ENCODE assay signal across 8 mouse cellular contexts in the genomic region with DNA sequence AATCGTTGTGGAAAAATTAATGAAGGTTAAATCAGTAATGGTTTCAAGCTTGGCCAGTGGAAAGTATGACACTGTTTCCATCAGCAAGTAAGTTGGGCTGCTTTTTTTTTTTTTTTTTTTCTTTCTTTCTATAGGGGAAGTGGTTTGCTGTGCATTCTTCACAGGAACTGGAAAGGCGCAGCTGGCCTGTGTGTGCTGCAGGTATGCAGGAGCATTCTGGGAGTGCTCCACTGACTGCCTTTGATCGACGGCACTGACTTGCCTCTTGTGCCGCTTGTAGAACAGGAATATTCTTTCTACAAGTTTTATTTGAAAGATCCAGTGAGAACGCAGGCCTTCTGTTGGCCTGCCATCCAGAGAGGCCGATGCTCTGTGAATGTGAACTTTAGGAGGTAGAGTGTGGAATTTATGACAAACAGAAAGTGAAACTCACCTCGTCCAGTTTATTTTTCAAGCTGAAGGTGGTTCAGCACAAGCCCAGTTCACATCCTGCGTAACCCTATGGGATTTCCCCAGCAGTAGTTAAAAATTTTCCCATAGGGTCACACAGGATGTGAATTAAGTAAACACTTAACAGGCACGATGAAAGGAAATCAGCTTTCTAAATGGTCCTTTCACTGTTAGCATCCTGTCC.
DNase-seq lines count a peak whose midpoint lies in the region; ATAC-seq and TF ChIP-seq lines count a peak whose summit lies in the region.

No protein-coding gene starts in this region.

- H3K27me3 ChIP-seq in kidney, adult 2 months (replicated peaks; ENCODE audit: control insufficient read depth, insufficient read depth, low read length) = no peaks in the 10 kb centered on the region
- H3K27me3 ChIP-seq in heart, embryonic 15.5 days = no peaks in the 10 kb centered on the region
- no peaks in the 10 kb centered on the region for H3K27me3 ChIP-seq in liver, postnatal 0 days (ENCODE audit: insufficient read depth, low read length)
- H3K27me3 ChIP-seq in thymus, adult 2 months (ENCODE audit: control insufficient read depth, insufficient read depth, low read length) = no peaks in the 10 kb centered on the region
- H3K27me3 ChIP-seq in cerebellum, adult 2 months (ENCODE audit: control insufficient read depth, insufficient read depth, low read length) = no peaks in the 10 kb centered on the region

- H3K36me3 ChIP-seq in kidney, adult 2 months (ENCODE audit: control insufficient read depth, insufficient read depth, low read length) = no peaks in the 10 kb centered on the region
- no peaks in the 10 kb centered on the region for H3K36me3 ChIP-seq in heart, embryonic 15.5 days
- H3K36me3 ChIP-seq in liver, postnatal 0 days (replicated peaks; ENCODE audit: insufficient read depth, low read length) = no peaks in the 10 kb centered on the region
- no peaks in the 10 kb centered on the region for H3K36me3 ChIP-seq in thymus, adult 2 months (ENCODE audit: control insufficient read depth, insufficient read depth, low read length)

- no peak for TF ChIP-seq CTCF in kidney, adult 2 months (conservative IDR thresholded peaks at IDR 0.05; ENCODE audit: insufficient read depth, insufficient read length, low read depth, low read length)
- no peak for TF ChIP-seq CTCF in liver, postnatal 0 days (IDR thresholded peaks at IDR 0.05; ENCODE audit: low read depth)
- TF ChIP-seq CTCF in thymus, adult 2 months (IDR thresholded peaks at IDR 0.05; ENCODE audit: borderline replicate concordance, control insufficient read depth, extremely low read depth, insufficient read depth, low read length, poor library complexity) = no peak
- TF ChIP-seq CTCF in cerebellum, adult 2 months (IDR thresholded peaks at IDR 0.05; ENCODE audit: borderline replicate concordance, insufficient read depth, low read depth, low read length) = no peak

- no peaks in the 10 kb centered on the region for H3K9me3 ChIP-seq in heart, embryonic 15.5 days (replicated peaks)
- no peaks in the 10 kb centered on the region for H3K9me3 ChIP-seq in liver, postnatal 0 days (ENCODE audit: low read length)

- peaks cover 8% of the 10 kb centered on the region for H3K4me1 ChIP-seq in kidney, adult 2 months (ENCODE audit: control insufficient read depth, insufficient read depth, low read length)
- H3K4me1 ChIP-seq in heart, embryonic 15.5 days (replicated peaks) = peaks cover 17% of the 10 kb centered on the region
- no peaks in the 10 kb centered on the region for H3K4me1 ChIP-seq in liver, postnatal 0 days (ENCODE audit: insufficient read depth)
- H3K4me1 ChIP-seq in thymus, adult 2 months (replicated peaks; ENCODE audit: control insufficient read depth, insufficient read depth, low read length) = peaks cover 12% of the 10 kb centered on the region
- peaks cover 25% of the 10 kb centered on the region for H3K4me1 ChIP-seq in cerebellum, adult 2 months (ENCODE audit: control insufficient read depth, insufficient read depth, low read length)

- no peak overlapping the region for H3K9ac ChIP-seq in heart, embryonic 15.5 days
- no peak overlapping the region for H3K9ac ChIP-seq in liver, postnatal 0 days (replicated peaks)

- H3K4me3 ChIP-seq in kidney, adult 2 months (ENCODE audit: insufficient read depth, low read depth, low read length) = peak overlapping the region; percentile 44
- peak overlapping the region; percentile 32 for H3K4me3 ChIP-seq in heart, embryonic 15.5 days
- peak overlapping the region; percentile 33 for H3K4me3 ChIP-seq in liver, postnatal 0 days (ENCODE audit: low read depth, low read length)
- H3K4me3 ChIP-seq in thymus, adult 2 months (ENCODE audit: control insufficient read depth, insufficient read depth, low read length) = peak overlapping the region; percentile 38
- no peak overlapping the region for H3K4me3 ChIP-seq in cerebellum, adult 2 months (replicated peaks; ENCODE audit: insufficient read depth, low read depth, low read length)

- 33% methylated on average over 10 of the region's 10 CpGs for WGBS in kidney, adult 2 months
- 53% methylated on average over 10 of the region's 10 CpGs for WGBS in heart, embryonic 15.5 days
- 19% methylated on average over 10 of the region's 10 CpGs for WGBS in liver, postnatal 0 days (ENCODE audit: insufficient replicate concordance)
- WGBS in thymus, adult 2 months = under 1% methylated on average over 10 of the region's 10 CpGs
- 71% methylated on average over 10 of the region's 10 CpGs for WGBS in cerebellum, adult 2 months

- TF ChIP-seq EP300 in liver, postnatal 0 days (IDR thresholded peaks at IDR 0.05; ENCODE audit: low read depth) = peak; percentile 31; the same call in 1 of the 2 replicates

- ATAC-seq in heart, embryonic 15.5 days (replicated peaks; ENCODE audit: insufficient number of reproducible peaks, insufficient read depth, low FRiP score, low read depth) = no peak; the same call in 1 of the 2 replicates
- peak; percentile 63 for ATAC-seq in liver, postnatal 0 days

- H3K27ac ChIP-seq in kidney, adult 2 months (ENCODE audit: insufficient read depth, low read depth, low read length) = peak overlapping the region; percentile 81
- H3K27ac ChIP-seq in heart, embryonic 15.5 days = peak overlapping the region; percentile 81
- H3K27ac ChIP-seq in liver, postnatal 0 days (ENCODE audit: low read depth) = peak overlapping the region; percentile 68
- peak overlapping the region; percentile 96 for H3K27ac ChIP-seq in thymus, adult 2 months (ENCODE audit: control insufficient read depth, insufficient read depth, low read length)
- H3K27ac ChIP-seq in cerebellum, adult 2 months (ENCODE audit: insufficient read depth, low read length) = no peak overlapping the region

- H3K4me2 ChIP-seq in heart, embryonic 15.5 days = peak overlapping the region; percentile 45
- peak overlapping the region; percentile 56 for H3K4me2 ChIP-seq in liver, postnatal 0 days (ENCODE audit: low read depth, low read length)

- no peak for TF ChIP-seq POLR2A in kidney, adult 2 months (IDR thresholded peaks at IDR 0.05; ENCODE audit: low read depth, low read length)
- no peak for TF ChIP-seq POLR2A in thymus, adult 2 months (IDR thresholded peaks at IDR 0.05; ENCODE audit: control insufficient read depth, extremely low read depth, insufficient read depth, low read length, poor library complexity)
- TF ChIP-seq POLR2A in cerebellum, adult 2 months (IDR thresholded peaks at IDR 0.05; ENCODE audit: borderline replicate concordance, insufficient read depth, low read length) = no peak

- DNase-seq in kidney, adult 2 months = peak; percentile 51
- no peak for DNase-seq in kidney, adult 11 months
- DNase-seq in liver, postnatal 0 days = no peak
- peak; percentile 70 for DNase-seq in thymus, adult 2 months
- no peak for DNase-seq in right cerebral cortex, postnatal 10 days (ENCODE audit: low spot score in 2 of 2)
- DNase-seq in adrenal gland, postnatal 10 days = no peak
- DNase-seq in cerebellum, adult 2 months = no peak

Comparison
In these comparisons a context has a peak if more than half of its experiments do, and no peak if none do; other contexts are left out.
1. DNase-seq: peak in kidney, adult 2 months (single experiment) and thymus, adult 2 months (single experiment); none in kidney, adult 11 months (single experiment), liver, postnatal 0 days (single experiment), right cerebral cortex, postnatal 10 days (0 of 2), adrenal gland, postnatal 10 days (single experiment) and cerebellum, adult 2 months (0 of 2).